Mouse (Mus musculus): ENCODE data around the gene Gm4756. TPM values are rescaled to one million over a fixed set of nuclear protein-coding genes. Genes with fewer than 3 reads are reported as not detected.

The Gm4756 gene
- polyA plus RNA-seq, 1 experiment from 2014 or later: 0.10 TPM

- POLR2A ChIA-PET: no interaction called here
- CTCF ChIA-PET: interaction anchor here (1.1 kb wide), 1 partner anchor 14 kb away, joined by 3 read pairs; no protein-coding TSS in a partner anchor
- DNase-seq (ENCODE audit: low read depth, low spot score) (no peak), ATAC-seq (no peak)
- in situ Hi-C loops (cut with MboI; ENCODE audit: low pct_unique_long_range_greater_than_20kb): no loop called here
- no peak for TF ChIP-seq CTCF (IDR thresholded peaks at IDR 0.05)
- no peaks in the 10 kb centered on the region for H3K27me3 ChIP-seq
These were observed 30.2 kb upstream of the Gm4756 start for GRCm38 (mm10) chr12:72679635-72680034.

GRCm38 (mm10) chr12:72674820-72675219 is 25.4 kb upstream of the Gm4756 start:
- ChIA-PET POLR2A (no interaction called here), CTCF (no interaction called here)
- TF ChIP-seq CTCF (IDR thresholded peaks at IDR 0.05): no peak
- DNase-seq (ENCODE audit: low read depth, low spot score) (no peak), ATAC-seq (no peak)
- in situ Hi-C loops (cut with MboI; ENCODE audit: low pct_unique_long_range_greater_than_20kb): no loop called here
- H3K27me3 ChIP-seq: peaks cover 7% of the 10 kb centered on the region

- DNase-seq (ENCODE audit: low read depth, low spot score): no peak
- ChIA-PET POLR2A (no interaction called here), CTCF (no interaction called here)
- no peak for TF ChIP-seq CTCF (IDR thresholded peaks at IDR 0.05)
- peak; percentile 31 for ATAC-seq
- peaks cover 7% of the 10 kb centered on the region for H3K27me3 ChIP-seq
- in situ Hi-C loops (cut with MboI; ENCODE audit: low pct_unique_long_range_greater_than_20kb): no loop called here
These were observed 24.8 kb upstream of the Gm4756 start for GRCm38 (mm10) chr12:72674079-72674797.

- DNase-seq (ENCODE audit: low read depth, low spot score) (no peak), ATAC-seq (no peak)
- in situ Hi-C loops (cut with MboI; ENCODE audit: low pct_unique_long_range_greater_than_20kb): no loop called here
- TF ChIP-seq CTCF (IDR thresholded peaks at IDR 0.05): no peak
- H3K27me3 ChIP-seq: peaks cover 7% of the 10 kb centered on the region
- CTCF ChIA-PET: interaction anchor here (2.1 kb wide), 1 partner anchor 17 kb away, joined by 5 read pairs; no protein-coding TSS in a partner anchor
- POLR2A ChIA-PET: interaction anchor here (0.7 kb wide), 1 partner anchor 86 kb away, joined by 3 read pairs; no protein-coding TSS in a partner anchor
These were observed 22.2 kb upstream of the Gm4756 start for GRCm38 (mm10) chr12:72671516-72672135.

GRCm38 (mm10) chr12:72670921-72671320 is 21.5 kb upstream of the Gm4756 start:
- ATAC-seq (no peak), DNase-seq (ENCODE audit: low read depth, low spot score) (no peak)
- peaks cover 7% of the 10 kb centered on the region for H3K27me3 ChIP-seq
- TF ChIP-seq CTCF (IDR thresholded peaks at IDR 0.05): no peak
- in situ Hi-C loops (cut with MboI; ENCODE audit: low pct_unique_long_range_greater_than_20kb): no loop called here
- POLR2A ChIA-PET: interaction anchor here (0.7 kb wide), 2 partner anchors 85 to 258 kb away, joined by 3 to 4 read pairs; no protein-coding TSS in a partner anchor
- CTCF ChIA-PET: interaction anchor here (2.1 kb wide), 1 partner anchor 16 kb away, joined by 5 read pairs; no protein-coding TSS in a partner anchor

- ChIA-PET CTCF (no interaction called here), POLR2A (no interaction called here)
- TF ChIP-seq CTCF (IDR thresholded peaks at IDR 0.05): no peak
- in situ Hi-C loops (cut with MboI; ENCODE audit: low pct_unique_long_range_greater_than_20kb): no loop called here
- H3K27me3 ChIP-seq: no peaks in the 10 kb centered on the region
- ATAC-seq (no peak), DNase-seq (ENCODE audit: low read depth, low spot score) (no peak)
These were observed 18.5 kb upstream of the Gm4756 start for GRCm38 (mm10) chr12:72667868-72668469.

GRCm38 (mm10) chr12:72666015-72666414 is 16.6 kb upstream of the Gm4756 start:
- no peak for TF ChIP-seq CTCF (IDR thresholded peaks at IDR 0.05)
- ChIA-PET CTCF (interaction anchor here (1.0 kb wide), 2 partner anchors 11 to 13 kb away, joined by 3 read pairs; no protein-coding TSS in a partner anchor), POLR2A (no interaction called here)
- no peak for ATAC-seq
- no peak for DNase-seq (ENCODE audit: low read depth, low spot score)
- no peaks in the 10 kb centered on the region for H3K27me3 ChIP-seq
- in situ Hi-C loops (cut with MboI; ENCODE audit: low pct_unique_long_range_greater_than_20kb): no loop called here

GRCm38 (mm10) chr12:72664735-72665337 is 15.4 kb upstream of the Gm4756 start, which contains the start of gene Dhrs7:
Gene Dhrs7 (minus strand): TSS chr12:72664909.
- TF ChIP-seq CTCF (IDR thresholded peaks at IDR 0.05): no peak
- ATAC-seq (peak; percentile 99), DNase-seq (ENCODE audit: low read depth, low spot score) (peak; percentile 27)
- CTCF ChIA-PET: interaction anchor here (1.0 to 1.2 kb wide), 2 partner anchors 10 to 12 kb away, joined by 3 read pairs; no protein-coding TSS in a partner anchor
- POLR2A ChIA-PET: no interaction called here
- in situ Hi-C loops (cut with MboI; ENCODE audit: low pct_unique_long_range_greater_than_20kb): no loop called here
- no peaks in the 10 kb centered on the region for H3K27me3 ChIP-seq

- ATAC-seq (peak; percentile 33), DNase-seq (ENCODE audit: low read depth, low spot score) (no peak)
- in situ Hi-C loops (cut with MboI; ENCODE audit: low pct_unique_long_range_greater_than_20kb): no loop called here
These were observed 14.7 kb upstream of the Gm4756 start for GRCm38 (mm10) chr12:72664020-72664734.

GRCm38 (mm10) chr12:72655775-72656174 is 6.3 kb upstream of the Gm4756 start:
- in situ Hi-C loops (cut with MboI; ENCODE audit: low pct_unique_long_range_greater_than_20kb): no loop called here
- DNase-seq (ENCODE audit: low read depth, low spot score) (no peak), ATAC-seq (no peak)
- ChIA-PET POLR2A (no interaction called here), CTCF (no interaction called here)
- no peaks in the 10 kb centered on the region for H3K27me3 ChIP-seq
- TF ChIP-seq CTCF (IDR thresholded peaks at IDR 0.05): no peak

More at GRCm38 (mm10) chr12:72664020-72664734, 14.7 kb upstream of the Gm4756 start:
- CTCF ChIA-PET: interaction anchor here (1.2 kb wide), 1 partner anchor 10 kb away, joined by 3 read pairs; no protein-coding TSS in a partner anchor
- no peak for TF ChIP-seq CTCF (IDR thresholded peaks at IDR 0.05)
- H3K27me3 ChIP-seq: no peaks in the 10 kb centered on the region
- POLR2A ChIA-PET: no interaction called here
